Mouse (Mus musculus): ENCODE data around the gene P2rx3. TPM values are rescaled to one million over a fixed set of nuclear protein-coding genes. Genes with fewer than 3 reads are reported as not detected.

Gene P2rx3
- total RNA-seq, 2 experiments from 2014 or later: 2.0 to 2.6 TPM

- no peak for DNase-seq (ENCODE audit: extremely low spot score in 1 of 2, low spot score in 2 of 2)
- TF ChIP-seq CTCF (IDR thresholded peaks at IDR 0.05): no peak
- peak overlapping the region; percentile 86 for H3K27ac ChIP-seq
- intact Hi-C loops (cut with DNase I): loop anchor here (1.0 to 5.0 kb wide), 2 partner anchors 11 to 204 kb away; no protein-coding TSS in a partner anchor
- peak overlapping the region; percentile 87 for H3K4me3 ChIP-seq
Measured at GRCm38 (mm10) chr2:85036507-85037046, 685 bp downstream of the P2rx3 start.

GRCm38 (mm10) chr2:85034169-85034568 lies 3.1 kb downstream of the P2rx3 start:
- Histone ChIP-seq H3K27ac (no peak overlapping the region), H3K4me3 (no peak overlapping the region)
- intact Hi-C loops (cut with DNase I): no loop called here
- TF ChIP-seq CTCF (IDR thresholded peaks at IDR 0.05): no peak
- no peak for DNase-seq (ENCODE audit: extremely low spot score in 1 of 2, low spot score in 2 of 2)

- TF ChIP-seq CTCF (IDR thresholded peaks at IDR 0.05): no peak
- H3K27ac ChIP-seq: no peak overlapping the region
- intact Hi-C loops (cut with DNase I): no loop called here
- no peak overlapping the region for H3K4me3 ChIP-seq
- DNase-seq (ENCODE audit: extremely low spot score in 1 of 2, low spot score in 2 of 2): no peak
Measured at GRCm38 (mm10) chr2:85033121-85033520, 4.1 kb downstream of the P2rx3 start.

GRCm38 (mm10) chr2:85030989-85031388 lies 6.3 kb downstream of the P2rx3 start:
- no peak for TF ChIP-seq CTCF (IDR thresholded peaks at IDR 0.05)
- intact Hi-C loops (cut with DNase I): no loop called here
- DNase-seq (ENCODE audit: extremely low spot score in 1 of 2, low spot score in 2 of 2): no peak

GRCm38 (mm10) chr2:85029897-85030296 lies 7.4 kb downstream of the P2rx3 start:
- Histone ChIP-seq H3K27ac (no peak overlapping the region), H3K4me3 (no peak overlapping the region)
- DNase-seq (ENCODE audit: extremely low spot score in 1 of 2, low spot score in 2 of 2): no peak
- intact Hi-C loops (cut with DNase I): no loop called here
- TF ChIP-seq CTCF (IDR thresholded peaks at IDR 0.05): no peak

More at GRCm38 (mm10) chr2:85030989-85031388, 6.3 kb downstream of the P2rx3 start:
- Histone ChIP-seq H3K4me3 (no peak overlapping the region), H3K27ac (peak overlapping the region; percentile 7; the same call in 1 of the 2 replicates)

- intact Hi-C loops (cut with DNase I): no loop called here
- no peak overlapping the region for H3K4me3 ChIP-seq
- no peak for DNase-seq (ENCODE audit: extremely low spot score in 1 of 2, low spot score in 2 of 2)
- no peak overlapping the region for H3K27ac ChIP-seq
- no peak for TF ChIP-seq CTCF (IDR thresholded peaks at IDR 0.05)
Measured at GRCm38 (mm10) chr2:85027281-85027680, 10.0 kb downstream of the P2rx3 start.

- no peak overlapping the region for H3K27ac ChIP-seq
Measured at GRCm38 (mm10) chr2:85026178-85026577, 11.1 kb downstream of the P2rx3 start.

GRCm38 (mm10) chr2:85022043-85022442 lies 15.2 kb downstream of the P2rx3 start:
- TF ChIP-seq CTCF (IDR thresholded peaks at IDR 0.05): peak; percentile 72
- H3K4me3 ChIP-seq: no peak overlapping the region
- intact Hi-C loops (cut with DNase I): loop anchor here (5.0 kb wide), 3 partner anchors 225 to 1440 kb away; no protein-coding TSS in a partner anchor
- no peak overlapping the region for H3K27ac ChIP-seq
- DNase-seq (ENCODE audit: extremely low spot score in 1 of 2, low spot score in 2 of 2): no peak

More at GRCm38 (mm10) chr2:85026178-85026577, 11.1 kb downstream of the P2rx3 start:
- DNase-seq (ENCODE audit: extremely low spot score in 1 of 2, low spot score in 2 of 2): no peak
- H3K4me3 ChIP-seq: no peak overlapping the region
- intact Hi-C loops (cut with DNase I): no loop called here
- no peak for TF ChIP-seq CTCF (IDR thresholded peaks at IDR 0.05)

- TF ChIP-seq CTCF (IDR thresholded peaks at IDR 0.05): no peak
- Histone ChIP-seq H3K27ac (no peak overlapping the region), H3K4me3 (no peak overlapping the region)
- no peak for DNase-seq (ENCODE audit: extremely low spot score in 1 of 2, low spot score in 2 of 2)
- intact Hi-C loops (cut with DNase I): loop anchor here (5.0 kb wide), 1 partner anchor 167 kb away; no protein-coding TSS in a partner anchor
Measured at GRCm38 (mm10) chr2:85014588-85014982, 22.7 kb downstream of the P2rx3 start.

GRCm38 (mm10) chr2:85013826-85014587 lies 23.3 kb downstream of the P2rx3 start:
- Histone ChIP-seq H3K27ac (no peak overlapping the region), H3K4me3 (no peak overlapping the region)
- no peak for DNase-seq (ENCODE audit: extremely low spot score in 1 of 2, low spot score in 2 of 2)
- intact Hi-C loops (cut with DNase I): loop anchor here (2.0 to 5.0 kb wide), 2 partner anchors 167 to 183 kb away; no protein-coding TSS in a partner anchor
- TF ChIP-seq CTCF (IDR thresholded peaks at IDR 0.05): peak; percentile 21

GRCm38 (mm10) chr2:85012679-85013078 lies 24.6 kb downstream of the P2rx3 start:
- no peak overlapping the region for H3K4me3 ChIP-seq
- DNase-seq (ENCODE audit: extremely low spot score in 1 of 2, low spot score in 2 of 2): no peak
- H3K27ac ChIP-seq: no peak overlapping the region
- TF ChIP-seq CTCF (IDR thresholded peaks at IDR 0.05): no peak
- intact Hi-C loops (cut with DNase I): loop anchor here (2.0 to 5.0 kb wide), 2 partner anchors 165 to 182 kb away; no protein-coding TSS in a partner anchor

- intact Hi-C loops (cut with DNase I): loop anchor here (2.0 to 5.0 kb wide), 3 partner anchors 121 to 181 kb away; no protein-coding TSS in a partner anchor
- no peak overlapping the region for H3K4me3 ChIP-seq
- H3K27ac ChIP-seq: no peak overlapping the region
- no peak for TF ChIP-seq CTCF (IDR thresholded peaks at IDR 0.05)
- DNase-seq (ENCODE audit: extremely low spot score in 1 of 2, low spot score in 2 of 2): no peak
Measured at GRCm38 (mm10) chr2:85011906-85012604, 25.2 kb downstream of the P2rx3 start.
